Mouse (Mus musculus) kidney, postnatal 14 days (tissue): ENCODE results near the gene Serpinb11.

Experiments
- DNase-seq: peaks from one replicate; pipeline ENCODE4 v3.0.0; 2022; ENCODE audit warnings: mixed read lengths

Serpinb11 gene

GRCm38 (mm10) chr1:107360898-107361297 lies at the start of gene Serpinb11:
Gene Serpinb11, plus strand, starts transcription at chr1:107361198.
- no peak for DNase-seq

- DNase-seq, result no peak
These were observed 15.0 kb upstream of the Serpinb11 start for GRCm38 (mm10) chr1:107345979-107346378.

DNA sequence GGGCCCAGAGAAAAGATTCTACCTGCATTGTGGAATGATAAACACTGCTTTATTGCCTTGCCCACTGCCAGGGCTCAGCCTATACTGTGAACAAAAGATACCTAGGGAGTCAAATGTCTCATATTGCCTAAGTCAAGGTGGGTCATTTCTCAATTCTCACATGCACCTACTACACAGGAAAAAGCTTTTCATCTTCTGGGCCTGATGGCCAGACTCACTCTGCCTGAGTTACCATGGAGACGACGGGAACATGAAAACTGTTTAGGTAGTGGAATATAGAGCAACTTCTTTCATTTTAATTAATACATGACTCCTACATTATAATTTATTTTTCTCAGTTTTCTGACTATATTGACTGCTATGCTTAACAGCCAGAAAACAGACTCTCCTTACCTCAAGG lies 14.2 kb upstream of the Serpinb11 start:
- no peak for DNase-seq

DNA sequence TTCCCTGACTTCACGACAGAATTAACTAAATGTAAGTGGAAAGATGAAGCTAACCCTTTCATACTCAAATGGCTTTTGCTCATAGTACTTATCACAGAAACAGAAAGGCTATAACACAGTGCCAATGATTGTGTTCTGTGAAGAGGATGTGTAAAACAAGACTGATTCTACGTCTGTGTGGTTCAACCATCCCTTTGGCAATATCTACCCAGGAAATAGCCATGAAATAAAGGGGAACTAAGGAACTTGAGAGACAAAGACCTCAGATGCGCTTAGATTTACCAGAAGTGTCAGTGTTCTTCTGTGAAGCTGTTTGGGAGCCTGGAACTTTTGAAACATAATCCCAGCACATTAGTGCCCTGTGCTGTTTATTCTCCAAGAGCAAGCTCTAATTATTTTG lies 10.6 kb upstream of the Serpinb11 start:
- no peak for DNase-seq

DNA sequence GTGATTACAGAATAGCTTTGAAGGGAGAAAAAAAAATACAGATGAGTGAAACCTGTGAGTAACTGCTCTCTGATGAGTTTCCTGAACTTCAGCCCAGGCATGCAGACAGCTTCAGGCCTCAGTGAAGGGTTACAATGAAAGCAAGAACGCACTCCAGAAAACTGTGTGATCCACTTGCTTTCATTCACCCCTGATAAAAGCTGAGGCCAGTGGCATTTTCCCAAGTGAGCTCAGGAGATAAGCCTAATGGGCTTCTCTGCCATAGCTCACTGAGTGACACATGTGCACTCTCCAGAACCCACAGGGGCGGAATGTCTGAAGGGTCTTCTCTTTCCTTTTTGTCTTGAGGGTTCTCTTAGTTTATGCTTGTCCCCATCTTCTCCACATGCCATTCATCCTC lies 9.9 kb upstream of the Serpinb11 start:
- DNase-seq, result no peak

GRCm38 (mm10) chr1:107353046-107353445 lies 8.0 kb upstream of the Serpinb11 start:
- no peak for DNase-seq

DNA sequence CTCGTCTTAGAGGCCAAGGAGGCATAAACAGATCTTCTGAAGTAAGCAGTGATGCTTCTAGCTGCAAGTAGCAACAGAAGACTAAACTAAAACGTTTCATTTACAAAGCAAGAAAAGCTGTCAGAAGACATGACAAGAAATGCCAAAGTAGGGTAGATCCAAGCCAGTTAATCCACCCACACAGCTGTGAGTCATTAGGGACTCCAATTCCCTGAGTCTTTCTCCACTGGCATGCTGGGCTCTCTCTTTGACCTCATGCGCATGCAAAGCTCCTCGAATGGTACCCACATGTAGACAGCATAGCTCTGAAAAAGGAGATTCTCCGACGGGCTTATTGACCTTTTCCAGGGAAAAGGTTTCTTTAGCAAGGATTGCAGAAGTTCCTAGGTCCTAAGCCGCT lies 5.0 kb downstream of the Serpinb11 start:
- DNase-seq, result no peak

DNA sequence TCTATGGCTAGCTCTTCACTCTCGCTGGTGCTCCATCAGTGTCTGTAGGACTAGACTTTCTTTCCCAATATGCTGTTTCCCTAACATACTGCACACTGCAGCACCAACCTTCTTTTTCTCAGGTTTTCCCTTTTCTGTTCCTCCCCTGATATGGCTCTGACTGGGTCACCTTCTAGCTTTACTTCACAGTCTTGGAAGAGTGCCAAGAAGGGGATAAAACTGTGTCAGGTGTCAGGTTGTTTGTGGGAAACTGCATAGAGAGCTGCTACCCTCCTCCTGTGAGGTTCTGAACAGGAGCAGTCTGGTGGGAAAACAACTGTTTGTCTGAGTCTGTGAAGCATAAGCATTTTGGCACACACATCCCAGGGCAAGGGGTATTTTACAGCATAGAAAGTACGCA lies 7.9 kb downstream of the Serpinb11 start:
- DNase-seq, result no peak

GRCm38 (mm10) chr1:107376952-107377351 lies 16.0 kb downstream of the Serpinb11 start:
- no peak for DNase-seq

GRCm38 (mm10) chr1:107378368-107378767 lies 17.4 kb downstream of the Serpinb11 start:
- no peak for DNase-seq

GRCm38 (mm10) chr1:107381491-107381890 lies 20.5 kb downstream of the Serpinb11 start:
- no peak for DNase-seq

- no peak for DNase-seq
These were observed 21.4 kb downstream of the Serpinb11 start for GRCm38 (mm10) chr1:107382404-107382803.

GRCm38 (mm10) chr1:107384532-107384931 lies 23.5 kb downstream of the Serpinb11 start:
- no peak for DNase-seq

- no peak for DNase-seq
These were observed 28.8 kb downstream of the Serpinb11 start for GRCm38 (mm10) chr1:107389753-107390152.

- no peak for DNase-seq
These were observed 36.5 kb downstream of the Serpinb11 start for GRCm38 (mm10) chr1:107397481-107397880.

GRCm38 (mm10) chr1:107399355-107399754 lies 38.4 kb downstream of the Serpinb11 start, which contains the start of gene Serpinb7:
Gene Serpinb7, plus strand, starts transcription at chr1:107399655.
- no peak for DNase-seq

DNA sequence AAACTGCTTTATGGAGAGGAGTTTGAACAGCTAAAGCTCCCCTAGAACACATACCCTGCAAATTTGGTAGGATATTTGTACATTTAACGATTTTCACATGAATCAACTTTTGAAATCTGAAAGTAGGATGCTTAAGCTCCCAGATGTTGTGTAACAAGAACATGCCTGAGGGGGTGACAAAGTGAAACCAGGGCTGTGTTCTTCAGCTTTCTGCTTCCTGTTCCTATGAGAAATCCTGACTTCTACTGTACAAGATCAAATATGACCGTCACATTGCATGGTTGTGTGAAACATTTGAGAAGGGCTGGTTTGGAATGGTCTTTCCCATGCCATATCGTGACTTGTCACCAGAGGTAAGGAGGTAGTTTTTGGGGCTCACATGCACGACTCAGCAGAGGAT lies 41.1 kb downstream of the Serpinb11 start:
- DNase-seq, result no peak

- DNase-seq, result no peak
These were observed 53.7 kb downstream of the Serpinb11 start for GRCm38 (mm10) chr1:107414650-107415049.

DNA sequence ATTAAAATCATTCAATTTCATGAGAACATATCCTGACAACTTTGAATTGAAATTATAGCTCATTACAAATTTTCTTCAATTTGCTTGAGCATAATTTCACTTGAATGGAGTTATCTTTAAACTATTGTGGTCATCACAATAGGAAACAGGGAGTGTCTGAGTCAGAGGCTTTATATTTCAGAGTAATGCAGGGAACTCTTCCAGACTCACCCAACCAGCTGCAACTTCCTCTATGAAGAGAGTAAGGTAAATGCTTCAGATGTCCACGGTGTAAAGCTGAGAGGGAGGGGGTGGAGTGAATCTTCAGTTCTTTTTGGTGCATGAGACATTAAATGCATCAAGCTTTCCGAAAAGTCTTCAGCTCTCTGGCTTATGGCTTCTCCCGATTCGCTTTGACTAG lies 61.5 kb downstream of the Serpinb11 start:
- no peak for DNase-seq
